Mouse (Mus musculus) megakaryocyte, embryonic 14.5 days (primary cell): ENCODE data around the gene Stox2.

Experiments
- FLI1 ChIP-seq: IDR thresholded peaks from 2 replicates; pipeline ENCODE4 v1.6.1; 2012; ENCODE audit warnings: low read length, inconsistent platforms, mixed read lengths
- GATA1 ChIP-seq: IDR thresholded peaks from 3 replicates; pipeline ENCODE4 v1.6.1; 2012; ENCODE audit warnings: mixed read lengths, low read length, inconsistent platforms, borderline replicate concordance

DNA sequence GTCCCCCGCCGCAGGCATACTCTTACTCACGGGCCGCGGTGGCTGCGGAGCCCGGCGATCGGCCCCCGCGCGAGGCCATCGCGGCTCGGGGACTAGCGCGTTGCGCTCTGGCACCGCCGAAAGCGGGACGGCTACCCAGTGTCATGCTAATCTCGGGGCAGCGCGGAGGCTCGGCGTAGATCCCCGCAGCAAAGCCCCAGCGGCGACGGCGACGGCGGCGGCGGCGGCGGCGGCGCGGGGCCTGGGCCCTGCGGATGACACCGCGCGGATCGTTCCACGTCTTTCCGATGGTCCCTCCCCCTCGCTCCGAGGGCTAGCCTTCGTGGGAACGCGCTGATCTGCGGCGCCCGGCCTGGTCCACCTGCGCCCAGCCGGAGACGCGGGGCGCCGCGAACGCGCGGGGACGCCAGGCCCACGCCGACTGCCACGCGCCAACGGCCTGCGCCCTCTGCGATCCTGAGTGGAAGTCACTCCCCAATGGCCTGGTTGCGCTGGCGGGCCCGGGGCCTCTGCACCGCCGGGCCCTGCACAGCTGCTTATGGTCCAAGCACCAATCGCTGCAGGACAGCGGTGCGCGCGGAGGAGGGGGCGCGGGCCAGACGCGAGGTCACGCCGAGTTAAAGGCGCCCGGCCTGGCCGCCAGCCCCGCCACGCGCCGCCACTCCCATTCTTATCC, 157.2 kb downstream of the Stox2 start:
- no peak for TF ChIP-seq GATA1
- TF ChIP-seq FLI1 = no peak
